Mouse (Mus musculus) heart, postnatal 0 days (tissue): Measurements from ENCODE around the gene Nup153.

Source experiments
- CTCF ChIP-seq: IDR thresholded peaks from 2 replicates; pipeline ENCODE4 v1.5.1; 2016; ENCODE audit warnings: antibody characterized with exemption, control low read depth, low read depth
- EP300 ChIP-seq: IDR thresholded peaks from 2 replicates; pipeline ENCODE4 v1.6.1; 2016; ENCODE audit warnings: antibody characterized with exemption, low read depth

- TF ChIP-seq CTCF (no peak), EP300 (no peak)
These were observed 83.6 kb downstream of the Nup153 start for GRCm38 (mm10) chr13:46644175-46644574.
